Mouse (Mus musculus): ENCODE measurements at regions not wholly inside any gene's neighbourhood (a gene's known extent, or its start where the extent isn't known, plus 50 kb on each side); places are given as distances from the start of the nearest gene placed in this dataset.

- no peak overlapping the region for H3K4me2 ChIP-seq (replicated peaks)
- ATAC-seq (ENCODE audit: low FRiP score) = no peak
Measured at GRCm38 (mm10) chr5:47469394-47469793, 513.5 kb upstream of the Slit2 start.

GRCm38 (mm10) chr5:47472027-47472825 lies 510.7 kb upstream of the Slit2 start:
- H3K4me3 ChIP-seq = no peak overlapping the region
- H3K4me1 ChIP-seq = no peaks in the 10 kb centered on the region
- H3K9ac ChIP-seq = no peak overlapping the region
- 54% methylated on average over 7 of the region's 7 CpGs for WGBS
- H3K27ac ChIP-seq = no peak overlapping the region
- H3K9me3 ChIP-seq (replicated peaks) = no peaks in the 10 kb centered on the region
- no peak overlapping the region for H3K4me2 ChIP-seq (replicated peaks)
- no peaks in the 10 kb centered on the region for H3K36me3 ChIP-seq
- no peaks in the 10 kb centered on the region for H3K27me3 ChIP-seq
- ATAC-seq (ENCODE audit: low FRiP score) = no peak

More at GRCm38 (mm10) chr5:47469394-47469793, 513.5 kb upstream of the Slit2 start:
- H3K4me1 ChIP-seq = no peaks in the 10 kb centered on the region
- 67% methylated on average over 5 of the region's 5 CpGs for WGBS
- no peak overlapping the region for H3K27ac ChIP-seq
- H3K27me3 ChIP-seq = no peaks in the 10 kb centered on the region
- no peak overlapping the region for H3K9ac ChIP-seq
- H3K4me3 ChIP-seq = no peak overlapping the region
- H3K9me3 ChIP-seq (replicated peaks) = no peaks in the 10 kb centered on the region
- H3K36me3 ChIP-seq = no peaks in the 10 kb centered on the region

GRCm38 (mm10) chr5:47479908-47480307 lies 503.0 kb upstream of the Slit2 start:
- Histone ChIP-seq H3K9ac (no peak overlapping the region), H3K9me3 (replicated peaks) (no peaks in the 10 kb centered on the region), H3K4me2 (replicated peaks) (no peak overlapping the region), H3K36me3 (no peaks in the 10 kb centered on the region), H3K4me1 (no peaks in the 10 kb centered on the region), H3K27me3 (no peaks in the 10 kb centered on the region), H3K4me3 (no peak overlapping the region), H3K27ac (no peak overlapping the region)
- ATAC-seq (ENCODE audit: low FRiP score) = no peak

- WGBS = 21% methylated on average over 3 of the region's 3 CpGs
- Histone ChIP-seq H3K4me3 (no peak overlapping the region), H3K36me3 (no peaks in the 10 kb centered on the region), H3K27me3 (no peaks in the 10 kb centered on the region), H3K9ac (no peak overlapping the region), H3K4me1 (no peaks in the 10 kb centered on the region), H3K9me3 (replicated peaks) (no peaks in the 10 kb centered on the region), H3K27ac (no peak overlapping the region), H3K4me2 (replicated peaks) (no peak overlapping the region)
- ATAC-seq (ENCODE audit: low FRiP score) = no peak
Measured at GRCm38 (mm10) chr5:47496218-47496617, 486.7 kb upstream of the Slit2 start.

- Histone ChIP-seq H3K27ac (no peak overlapping the region), H3K9me3 (replicated peaks) (no peaks in the 10 kb centered on the region), H3K4me1 (no peaks in the 10 kb centered on the region), H3K4me2 (replicated peaks) (no peak overlapping the region), H3K9ac (no peak overlapping the region), H3K36me3 (no peaks in the 10 kb centered on the region), H3K4me3 (no peak overlapping the region), H3K27me3 (no peaks in the 10 kb centered on the region)
- no peak for ATAC-seq (ENCODE audit: low FRiP score)
- 81% methylated on average over 4 of the region's 4 CpGs for WGBS
Measured at GRCm38 (mm10) chr5:47502764-47503416, 480.0 kb upstream of the Slit2 start.

- no peak overlapping the region for H3K9ac ChIP-seq
- ATAC-seq (ENCODE audit: low FRiP score) = no peak
- no peaks in the 10 kb centered on the region for H3K9me3 ChIP-seq (replicated peaks)
- WGBS = 87% methylated on average over 4 of the region's 4 CpGs
- H3K4me3 ChIP-seq = no peak overlapping the region
- H3K27ac ChIP-seq = no peak overlapping the region
- H3K36me3 ChIP-seq = no peaks in the 10 kb centered on the region
- no peak overlapping the region for H3K4me2 ChIP-seq (replicated peaks)
- H3K27me3 ChIP-seq = no peaks in the 10 kb centered on the region
- no peaks in the 10 kb centered on the region for H3K4me1 ChIP-seq
Measured at GRCm38 (mm10) chr5:47508689-47509301, 474.1 kb upstream of the Slit2 start.

- Histone ChIP-seq H3K4me3 (no peak overlapping the region), H3K27me3 (no peaks in the 10 kb centered on the region), H3K27ac (no peak overlapping the region), H3K9me3 (replicated peaks) (no peaks in the 10 kb centered on the region), H3K9ac (no peak overlapping the region), H3K4me1 (peaks cover 4% of the 10 kb centered on the region), H3K36me3 (no peaks in the 10 kb centered on the region), H3K4me2 (replicated peaks) (no peak overlapping the region)
- 44% methylated on average over 4 of the region's 4 CpGs for WGBS
- ATAC-seq (ENCODE audit: low FRiP score) = no peak
Measured at GRCm38 (mm10) chr5:47522161-47522942, 460.6 kb upstream of the Slit2 start.

- H3K9me3 ChIP-seq (replicated peaks) = no peaks in the 10 kb centered on the region
- H3K4me1 ChIP-seq = no peaks in the 10 kb centered on the region
- H3K27ac ChIP-seq = no peak overlapping the region
- no peak overlapping the region for H3K4me2 ChIP-seq (replicated peaks)
- 89% methylated on average over 7 of the region's 7 CpGs for WGBS
- H3K9ac ChIP-seq = no peak overlapping the region
- H3K36me3 ChIP-seq = no peaks in the 10 kb centered on the region
- ATAC-seq (ENCODE audit: low FRiP score) = no peak
- H3K27me3 ChIP-seq = no peaks in the 10 kb centered on the region
- H3K4me3 ChIP-seq = no peak overlapping the region
Measured at GRCm38 (mm10) chr5:47528671-47529070, 454.3 kb upstream of the Slit2 start.

- Histone ChIP-seq H3K27ac (no peak overlapping the region), H3K27me3 (no peaks in the 10 kb centered on the region), H3K36me3 (no peaks in the 10 kb centered on the region), H3K9me3 (replicated peaks) (no peaks in the 10 kb centered on the region), H3K4me1 (no peaks in the 10 kb centered on the region), H3K4me3 (no peak overlapping the region), H3K4me2 (replicated peaks) (no peak overlapping the region), H3K9ac (no peak overlapping the region)
- no peak for ATAC-seq (ENCODE audit: low FRiP score)
Measured at GRCm38 (mm10) chr5:47537532-47537931, 445.4 kb upstream of the Slit2 start.

GRCm38 (mm10) chr5:47542248-47542647 lies 440.7 kb upstream of the Slit2 start:
- Histone ChIP-seq H3K36me3 (no peaks in the 10 kb centered on the region), H3K4me2 (replicated peaks) (no peak overlapping the region), H3K4me1 (no peaks in the 10 kb centered on the region), H3K9me3 (replicated peaks) (no peaks in the 10 kb centered on the region), H3K27me3 (no peaks in the 10 kb centered on the region), H3K9ac (no peak overlapping the region), H3K4me3 (no peak overlapping the region), H3K27ac (no peak overlapping the region)
- 76% methylated on average over 1 of the region's 1 CpGs for WGBS
- ATAC-seq (ENCODE audit: low FRiP score) = no peak

- no peak for ATAC-seq (ENCODE audit: low FRiP score)
- no peak overlapping the region for H3K4me2 ChIP-seq (replicated peaks)
- no peak overlapping the region for H3K27ac ChIP-seq
- no peak overlapping the region for H3K9ac ChIP-seq
- H3K9me3 ChIP-seq (replicated peaks) = no peaks in the 10 kb centered on the region
- WGBS = 63% methylated on average over 1 of the region's 1 CpGs
- H3K4me3 ChIP-seq = no peak overlapping the region
- H3K36me3 ChIP-seq = no peaks in the 10 kb centered on the region
- no peaks in the 10 kb centered on the region for H3K4me1 ChIP-seq
- no peaks in the 10 kb centered on the region for H3K27me3 ChIP-seq
Measured at GRCm38 (mm10) chr5:47556717-47557116, 426.2 kb upstream of the Slit2 start.

- WGBS = 33% methylated on average over 8 of the region's 8 CpGs
- H3K9ac ChIP-seq = no peak overlapping the region
- H3K4me3 ChIP-seq = no peak overlapping the region
- H3K27me3 ChIP-seq = no peaks in the 10 kb centered on the region
- no peaks in the 10 kb centered on the region for H3K4me1 ChIP-seq
- no peak overlapping the region for H3K4me2 ChIP-seq (replicated peaks)
- H3K36me3 ChIP-seq = no peaks in the 10 kb centered on the region
- ATAC-seq (ENCODE audit: low FRiP score) = 0 out of 2 replicates have a peak, but pooled peaks have one; percentile 43
- no peaks in the 10 kb centered on the region for H3K9me3 ChIP-seq (replicated peaks)
- no peak overlapping the region for H3K27ac ChIP-seq
Measured at GRCm38 (mm10) chr5:47557152-47557800, 425.7 kb upstream of the Slit2 start.

Data from hindbrain, embryonic 12.5 days (tissue).